Mouse (Mus musculus) G1E (cell line): ENCODE measurements around the gene Jade2.

Experiments used
- CTCF ChIP-seq: IDR thresholded peaks from 2 replicates; pipeline ENCODE4 v1.5.1; 2012; ENCODE audit warnings: low read depth, low read length, inconsistent platforms, mixed read lengths
- GATA1 ChIP-seq: IDR thresholded peaks from 2 replicates; pipeline ENCODE4 v1.6.1; 2012; ENCODE audit warnings: borderline replicate concordance, low read length, inconsistent platforms, mixed read lengths
- POLR2AphosphoS5 ChIP-seq: IDR thresholded peaks from 2 replicates; pipeline ENCODE4 v1.6.1; 2012; ENCODE audit warnings: low read depth, low read length, inconsistent platforms; ENCODE audit not compliant: insufficient replicate concordance
- TAL1 ChIP-seq: conservative IDR thresholded peaks from 2 replicates; pipeline ENCODE4 v1.6.1; 2012; ENCODE audit warnings: low read depth, low read length, inconsistent platforms, mixed read lengths

- TF ChIP-seq CTCF = no peak
- TF ChIP-seq TAL1 = no peak
- no peak for TF ChIP-seq POLR2AphosphoS5
- no peak for TF ChIP-seq GATA1
Observed at GRCm38 (mm10) chr11:51777478-51777877, 80.0 kb downstream of the Jade2 start.
